Mouse (Mus musculus): ENCODE data around the gene Tbx1. TPM values are rescaled to one million over a fixed set of nuclear protein-coding genes. Genes with fewer than 3 reads are reported as not detected.
"Not testable (repeated sequence)": the region's sequence is repeated elsewhere in the genome, so short reads cannot be mapped to it uniquely, and the experiment has no call there.

Gene Tbx1
- polyA plus RNA-seq, 1 experiment: 3.3 TPM

DNA sequence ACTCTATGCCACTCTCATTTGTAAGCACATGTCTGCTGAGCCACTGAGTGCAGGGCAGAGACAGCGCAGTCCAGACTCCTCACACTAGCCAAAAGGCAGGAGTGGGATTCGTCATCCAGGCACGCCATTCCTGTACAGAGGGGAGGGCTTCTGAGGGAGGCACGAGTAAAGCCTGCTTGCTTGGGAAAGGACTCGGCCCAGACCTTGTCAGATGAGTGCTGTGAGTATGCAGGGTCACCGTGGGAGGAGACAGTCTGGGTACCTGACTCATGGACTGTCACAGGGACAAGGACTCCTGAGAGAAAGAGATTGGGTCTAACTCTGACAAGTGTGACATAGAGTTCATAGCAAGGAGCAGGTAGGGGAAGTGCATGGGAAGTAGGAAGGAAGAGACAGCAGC lies 51.2 kb downstream of the Tbx1 start:
- H3K4me1 ChIP-seq (ENCODE audit: control insufficient read depth, insufficient read depth, low read length): no peaks in the 10 kb centered on the region
- H3K27ac ChIP-seq (ENCODE audit: insufficient read depth, low read length): no peak overlapping the region
- no peak overlapping the region for H3K4me3 ChIP-seq (ENCODE audit: insufficient read depth, low read length)
- TF ChIP-seq CTCF (IDR thresholded peaks at IDR 0.05; ENCODE audit: borderline replicate concordance, insufficient read depth, low read length) (no peak), POLR2A (IDR thresholded peaks at IDR 0.05; ENCODE audit: low read depth, low read length) (no peak)

DNA sequence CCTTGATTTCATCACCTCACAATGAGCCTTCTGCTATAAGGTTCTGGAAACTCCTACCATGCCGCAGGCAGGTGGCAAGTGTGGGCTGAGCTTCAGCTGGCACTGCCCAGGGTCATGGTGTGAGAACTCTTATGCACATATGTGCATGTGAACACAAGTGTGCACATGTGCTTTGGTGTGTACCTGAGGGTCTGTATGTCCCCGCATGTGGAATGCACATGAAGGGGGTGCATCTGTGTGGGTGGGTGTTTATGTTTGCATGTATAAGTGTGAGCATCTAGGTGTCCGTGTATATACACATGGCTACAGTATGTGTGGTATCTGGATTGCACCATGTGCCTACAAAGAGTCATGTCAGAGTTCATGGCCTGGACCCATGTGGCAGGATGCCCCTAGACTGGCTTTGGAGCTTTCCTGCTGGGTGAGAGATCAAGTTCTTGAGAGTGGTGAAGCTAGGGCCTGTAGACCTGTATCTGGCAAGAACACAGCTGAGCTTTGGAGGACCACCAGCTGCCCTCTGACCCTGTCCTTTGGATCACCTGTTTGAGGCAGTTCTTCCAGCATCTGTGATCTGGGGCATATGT lies 53.0 kb downstream of the Tbx1 start:
- Histone ChIP-seq H3K4me3 (ENCODE audit: insufficient read depth, low read length) (no peak overlapping the region), H3K27ac (ENCODE audit: insufficient read depth, low read length) (no peak overlapping the region), H3K4me1 (ENCODE audit: control insufficient read depth, insufficient read depth, low read length) (no peaks in the 10 kb centered on the region)
- TF ChIP-seq CTCF (IDR thresholded peaks at IDR 0.05; ENCODE audit: borderline replicate concordance, insufficient read depth, low read length) (no peak), POLR2A (IDR thresholded peaks at IDR 0.05; ENCODE audit: low read depth, low read length) (no peak)

DNA sequence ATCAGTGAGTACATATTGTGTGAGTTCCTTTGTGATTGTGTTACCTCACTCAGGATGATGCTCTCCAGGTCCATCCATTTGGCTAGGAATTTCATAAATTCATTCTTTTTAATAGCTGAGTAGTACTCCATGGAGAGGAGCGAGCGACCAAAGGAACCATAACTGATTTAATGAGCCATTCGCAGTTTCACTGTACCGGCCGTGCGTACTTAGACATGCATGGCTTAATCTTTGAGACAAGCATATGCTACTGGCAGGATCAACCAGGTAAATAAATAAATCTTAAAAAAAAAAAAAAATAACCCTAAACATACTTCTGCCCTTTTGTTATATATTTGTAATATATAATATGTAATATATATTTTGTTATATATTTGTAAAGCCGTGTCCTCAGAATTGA lies 57.4 kb downstream of the Tbx1 start:
- not testable (repeated sequence) for H3K4me3 ChIP-seq (ENCODE audit: insufficient read depth, low read length); H3K4me1 ChIP-seq (ENCODE audit: control insufficient read depth, insufficient read depth, low read length); H3K27ac ChIP-seq (ENCODE audit: insufficient read depth, low read length)

Other genes starting within 250 kb of the Tbx1 start
- 27.1 and 32.7 TPM in 2 replicates for gene Tango2, start 242.6 kb downstream of the Tbx1 start, polyA plus RNA-seq (2011; ENCODE audit: insufficient read length, low read depth, missing spikeins)
- 6.7 and 8.1 TPM in 2 replicates for gene Arvcf, start 242.5 kb downstream of the Tbx1 start, polyA plus RNA-seq (2011; ENCODE audit: insufficient read length, low read depth, missing spikeins)
- gene Txnrd2, start 164.3 kb downstream of the Tbx1 start, polyA plus RNA-seq (2011; ENCODE audit: insufficient read length, low read depth, missing spikeins): 4.6 and 7.5 TPM in 2 replicates
- gene Comt, start 163.8 kb downstream of the Tbx1 start, polyA plus RNA-seq (2011; ENCODE audit: insufficient read length, low read depth, missing spikeins): 89.2 and 96.0 TPM in 2 replicates
- 3.8 and 5.5 TPM in 2 replicates for gene Gnb1l, start 92.0 kb downstream of the Tbx1 start, polyA plus RNA-seq (2011; ENCODE audit: insufficient read length, low read depth, missing spikeins)
- 4.7 and 7.8 TPM in 2 replicates for gene Rtl10, start 91.8 kb downstream of the Tbx1 start, polyA plus RNA-seq (2011; ENCODE audit: insufficient read length, low read depth, missing spikeins)
- gene Gp1bb, start 31.7 kb upstream of the Tbx1 start, polyA plus RNA-seq (2011; ENCODE audit: insufficient read length, low read depth, missing spikeins): 2.4 and 3.9 TPM in 2 replicates
- 17.8 and 20.1 TPM in 2 replicates for gene Gm49601, start 35.8 kb upstream of the Tbx1 start, polyA plus RNA-seq (2011; ENCODE audit: insufficient read length, low read depth, missing spikeins)
- 82.3 and 89.3 TPM in 2 replicates for gene Sept5, start 39.3 kb upstream of the Tbx1 start, polyA plus RNA-seq (2011; ENCODE audit: insufficient read length, low read depth, missing spikeins)
- not detected in 2 replicates for gene Cldn5, start 186.2 kb upstream of the Tbx1 start, polyA plus RNA-seq (2011; ENCODE audit: insufficient read length, low read depth, missing spikeins)
- 89.6 and 90.8 TPM in 2 replicates for gene Ufd1, start 221.1 kb upstream of the Tbx1 start, polyA plus RNA-seq (2011; ENCODE audit: insufficient read length, low read depth, missing spikeins)
- gene Cdc45, start 221.3 kb upstream of the Tbx1 start, polyA plus RNA-seq (2011; ENCODE audit: insufficient read length, low read depth, missing spikeins): 17.2 and 20.3 TPM in 2 replicates
- gene 2510002D24Rik, start 245.9 kb upstream of the Tbx1 start, polyA plus RNA-seq (2011; ENCODE audit: insufficient read length, low read depth, missing spikeins): 7.9 and 11.7 TPM in 2 replicates
- gene Gm28539, start 245.9 kb upstream of the Tbx1 start, polyA plus RNA-seq (2011; ENCODE audit: insufficient read length, low read depth, missing spikeins): 4.2 and 5.7 TPM in 2 replicates

Data from embryonic fibroblast, embryonic 13.5 days (primary cell).